Mouse (Mus musculus) kidney, postnatal 4 days (tissue): ENCODE data around the gene E130309D02Rik.

Source experiments
- DNase-seq, 2 experiments: peaks; one replicate each; pipeline ENCODE4 v3.0.0; 2021; ENCODE audit warnings: mixed read lengths in 2 of 2

Gene E130309D02Rik

GRCm38 (mm10) chr5:143308825-143309224 is 6.3 kb downstream of the E130309D02Rik start:
- no peak for DNase-seq

GRCm38 (mm10) chr5:143304251-143304650 is 10.9 kb downstream of the E130309D02Rik start:
- DNase-seq = no peak

GRCm38 (mm10) chr5:143301296-143301695 is 13.9 kb downstream of the E130309D02Rik start:
- peak; percentile 48 to 60 for DNase-seq

- DNase-seq = peak; percentile 81
Measured at GRCm38 (mm10) chr5:143299686-143300085, 15.5 kb downstream of the E130309D02Rik start.

- DNase-seq = no peak
Measured at GRCm38 (mm10) chr5:143298391-143298790, 16.8 kb downstream of the E130309D02Rik start.

GRCm38 (mm10) chr5:143297986-143298385 is 17.2 kb downstream of the E130309D02Rik start:
- peak; percentile 53 to 54 for DNase-seq

- DNase-seq = no peak
Measured at GRCm38 (mm10) chr5:143295330-143295729, 19.8 kb downstream of the E130309D02Rik start.

GRCm38 (mm10) chr5:143294862-143295261 is 20.3 kb downstream of the E130309D02Rik start:
- DNase-seq = no peak

GRCm38 (mm10) chr5:143293404-143293803 is 21.8 kb downstream of the E130309D02Rik start, which contains the start of gene Zfp853:
TSS of gene Zfp853 (minus strand) at chr5:143293623.
- peak; percentile 52 to 62 for DNase-seq

GRCm38 (mm10) chr5:143292879-143293278 is 22.3 kb downstream of the E130309D02Rik start:
- peak; percentile 37 to 50 for DNase-seq

GRCm38 (mm10) chr5:143289299-143289698 is 25.9 kb downstream of the E130309D02Rik start:
- no peak for DNase-seq

GRCm38 (mm10) chr5:143288378-143288911 is 26.7 kb downstream of the E130309D02Rik start:
- no peak for DNase-seq

- peak; percentile 36 to 37 for DNase-seq
Measured at GRCm38 (mm10) chr5:143287774-143288328, 27.3 kb downstream of the E130309D02Rik start.

- peak in 1 of 2 experiments; percentile 29 for DNase-seq
Measured at GRCm38 (mm10) chr5:143284762-143285161, 30.4 kb downstream of the E130309D02Rik start.

- no peak for DNase-seq
Measured at GRCm38 (mm10) chr5:143279247-143279646, 35.9 kb downstream of the E130309D02Rik start.

GRCm38 (mm10) chr5:143275761-143276160 is 39.4 kb downstream of the E130309D02Rik start:
- DNase-seq = no peak

- no peak for DNase-seq
Measured at GRCm38 (mm10) chr5:143272540-143273330, 42.4 kb downstream of the E130309D02Rik start.

- DNase-seq = no peak
Measured at GRCm38 (mm10) chr5:143272108-143272507, 43.1 kb downstream of the E130309D02Rik start.

- DNase-seq = no peak
Measured at GRCm38 (mm10) chr5:143271642-143272041, 43.5 kb downstream of the E130309D02Rik start.

GRCm38 (mm10) chr5:143270151-143270519 is 45.0 kb downstream of the E130309D02Rik start:
- no peak for DNase-seq

- peak; percentile 81 to 88 for DNase-seq
Measured at GRCm38 (mm10) chr5:143269363-143270150, 45.6 kb downstream of the E130309D02Rik start, which contains the start of gene Zfp316. TSS of gene Zfp316 (minus strand) at chr5:143270022.

GRCm38 (mm10) chr5:143268985-143269362 is 46.2 kb downstream of the E130309D02Rik start:
- peak in 1 of 2 experiments; percentile 12 for DNase-seq

GRCm38 (mm10) chr5:143266794-143267193 is 48.4 kb downstream of the E130309D02Rik start:
- no peak for DNase-seq
